Mouse (Mus musculus): Measurements from ENCODE around the gene Lin28b. TPM values are rescaled to one million over a fixed set of nuclear protein-coding genes. Genes with fewer than 3 reads are reported as not detected.
"Not testable (repeated sequence)": the region's sequence is repeated elsewhere in the genome, so short reads cannot be mapped to it uniquely, and the experiment has no call there.

The Lin28b gene
- polyA plus RNA-seq, 1 experiment from 2014 or later, result 15.6 TPM

DNA sequence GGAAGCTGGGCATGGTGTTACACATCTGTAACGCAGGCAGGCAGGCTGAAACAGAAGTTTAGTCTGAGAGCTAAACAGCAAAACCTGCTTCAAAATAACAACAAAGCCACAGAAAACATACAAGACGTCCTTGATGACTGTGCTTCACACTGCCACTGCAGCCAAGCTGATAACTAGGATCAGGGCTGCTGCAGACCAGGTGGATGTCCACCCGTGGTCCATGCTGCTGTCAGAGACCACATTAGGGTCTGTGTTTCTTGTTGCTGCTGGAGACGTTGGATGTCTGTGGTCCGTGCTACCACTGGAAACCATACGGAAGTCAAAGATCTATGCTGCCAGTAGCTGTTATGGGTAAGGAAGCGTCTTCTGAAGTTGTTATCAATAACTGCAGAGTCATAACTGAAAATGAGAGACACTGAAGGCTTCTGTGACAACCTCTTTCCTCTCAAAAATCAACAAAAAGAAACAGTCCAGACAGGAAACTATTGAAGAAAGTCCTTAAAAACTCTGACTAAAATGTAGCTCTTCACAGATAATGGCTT is 86.4 kb downstream of the Lin28b start:
- Histone ChIP-seq H3K4me3 (no peak overlapping the region), H3K36me3 (no peaks in the 10 kb centered on the region), H3K27me3 (no peaks in the 10 kb centered on the region), H3K9ac (replicated peaks) (no peak overlapping the region), H3K27ac (replicated peaks) (no peak overlapping the region), H3K4me2 (replicated peaks) (no peak overlapping the region), H3K9me3 (no peaks in the 10 kb centered on the region), H3K4me1 (no peaks in the 10 kb centered on the region)
- no peak for ATAC-seq (ENCODE audit: low FRiP score, low read depth)
- 88% methylated on average over 7 of the region's 7 CpGs for WGBS

DNA sequence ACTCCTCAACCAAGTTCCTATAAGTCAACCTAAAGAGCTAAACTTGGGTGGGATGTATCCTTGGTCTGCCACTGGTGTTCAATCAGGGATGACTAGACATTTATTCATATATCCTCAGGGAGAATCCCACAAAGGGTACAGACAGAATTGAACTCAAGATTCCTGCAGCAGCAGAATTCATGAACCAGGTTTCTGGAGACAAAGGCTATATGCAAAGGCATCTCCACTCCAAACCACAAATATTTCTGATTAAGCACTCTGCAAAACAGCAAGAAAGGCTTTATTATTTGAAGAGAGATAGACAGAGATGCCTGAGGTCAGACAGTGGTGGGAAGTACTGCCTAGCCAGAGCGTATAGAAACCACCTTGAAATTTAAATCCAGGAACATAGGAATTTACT is 88.0 kb downstream of the Lin28b start:
- WGBS, result 76% methylated on average over 1 of the region's 1 CpGs
- no peaks in the 10 kb centered on the region for H3K36me3 ChIP-seq
- no peak overlapping the region for H3K27ac ChIP-seq (replicated peaks)
- H3K9ac ChIP-seq (replicated peaks), result no peak overlapping the region
- H3K4me3 ChIP-seq, result no peak overlapping the region
- no peak for ATAC-seq (ENCODE audit: low FRiP score, low read depth)
- H3K27me3 ChIP-seq, result no peaks in the 10 kb centered on the region
- no peaks in the 10 kb centered on the region for H3K9me3 ChIP-seq
- no peak overlapping the region for H3K4me2 ChIP-seq (replicated peaks)
- no peaks in the 10 kb centered on the region for H3K4me1 ChIP-seq

DNA sequence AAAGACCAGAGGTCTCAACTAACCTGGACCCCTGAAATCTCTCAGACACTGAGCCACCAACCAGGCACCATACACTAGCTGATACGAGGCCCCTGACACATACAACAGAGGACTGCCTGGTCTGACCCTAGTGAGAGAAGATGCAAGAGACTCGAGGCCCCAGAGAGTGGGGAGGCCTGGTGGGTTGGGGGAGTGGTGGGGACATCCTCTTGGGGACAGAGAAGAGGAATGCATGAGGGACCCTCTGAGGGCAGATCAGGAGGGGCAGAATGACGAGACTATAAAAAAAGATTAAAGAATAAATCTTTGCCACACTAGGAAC is 103.6 kb downstream of the Lin28b start:
- Histone ChIP-seq H3K9me3 (no peaks in the 10 kb centered on the region), H3K4me1 (no peaks in the 10 kb centered on the region), H3K9ac (replicated peaks) (no peak overlapping the region), H3K27ac (replicated peaks) (no peak overlapping the region), H3K27me3 (no peaks in the 10 kb centered on the region), H3K36me3 (peaks cover 7% of the 10 kb centered on the region; the same call in 1 of the 2 replicates), H3K4me3 (no peak overlapping the region), H3K4me2 (replicated peaks) (no peak overlapping the region)
- no peak for ATAC-seq (ENCODE audit: low FRiP score, low read depth)
- WGBS, result 58% methylated on average over 3 of the region's 3 CpGs

DNA sequence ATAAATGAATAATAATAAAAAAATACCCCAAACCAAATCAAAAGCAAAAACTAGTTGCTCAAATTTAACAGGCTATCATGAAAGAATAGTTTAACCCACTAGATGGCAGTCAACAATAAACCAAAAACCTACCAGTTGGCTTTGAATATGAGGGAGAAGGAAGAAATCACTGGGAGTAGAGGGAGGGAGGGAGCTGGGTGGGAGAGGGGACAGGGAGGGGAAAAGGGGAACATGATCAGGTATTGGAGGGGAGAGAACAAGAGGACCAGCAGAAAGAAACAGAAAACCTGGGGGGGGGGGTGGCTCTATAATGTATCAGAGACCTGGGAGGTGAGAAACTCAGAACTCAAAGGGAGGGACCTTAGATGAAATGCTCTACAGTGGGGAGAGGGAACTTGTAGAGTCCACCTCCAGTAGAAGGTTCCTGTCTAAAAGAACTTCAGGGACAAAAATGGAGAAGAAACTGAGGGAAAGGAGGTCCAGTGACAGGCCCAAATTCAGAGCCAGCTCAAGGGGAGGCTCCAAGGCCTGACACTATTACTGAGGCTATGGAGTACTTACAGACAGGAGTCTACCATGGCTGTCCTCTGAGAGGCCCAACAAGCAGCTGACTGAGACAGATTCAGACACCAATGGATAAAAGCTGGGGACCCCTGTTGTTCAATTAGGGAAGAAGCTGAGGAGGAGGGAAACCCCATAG is 104.1 kb downstream of the Lin28b start:
- H3K27me3 ChIP-seq, result no peaks in the 10 kb centered on the region
- H3K27ac ChIP-seq (replicated peaks), result no peak overlapping the region
- peaks cover 7% of the 10 kb centered on the region; the same call in 1 of the 2 replicates for H3K36me3 ChIP-seq
- no peak for ATAC-seq (ENCODE audit: low FRiP score, low read depth)
- H3K9ac ChIP-seq (replicated peaks), result no peak overlapping the region
- H3K4me2 ChIP-seq (replicated peaks), result no peak overlapping the region
- no peak overlapping the region for H3K4me3 ChIP-seq
- no peaks in the 10 kb centered on the region for H3K9me3 ChIP-seq
- H3K4me1 ChIP-seq, result no peaks in the 10 kb centered on the region

DNA sequence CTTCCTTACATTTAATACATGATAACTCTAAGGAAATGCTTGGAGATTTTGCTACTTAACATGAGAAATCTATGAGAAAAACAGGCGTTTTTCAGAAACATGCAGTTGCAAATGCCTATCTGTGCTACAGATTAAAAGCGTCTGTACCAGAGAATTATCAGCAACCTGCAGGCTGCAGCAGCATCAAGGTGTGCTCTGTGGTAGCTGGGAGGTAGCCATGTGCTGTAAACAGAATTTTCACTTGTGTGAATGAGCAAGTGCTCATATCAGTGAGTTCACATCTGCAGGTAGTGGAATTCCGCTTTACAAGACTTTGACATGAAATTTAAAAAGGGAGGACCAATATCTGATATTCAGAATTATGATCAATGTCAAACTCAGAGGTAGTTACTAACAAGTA is 107.9 kb downstream of the Lin28b start:
- no peaks in the 10 kb centered on the region for H3K4me1 ChIP-seq
- H3K36me3 ChIP-seq, result peaks cover 7% of the 10 kb centered on the region; the same call in 1 of the 2 replicates
- no peaks in the 10 kb centered on the region for H3K27me3 ChIP-seq
- H3K9ac ChIP-seq (replicated peaks), result no peak overlapping the region
- H3K9me3 ChIP-seq, result no peaks in the 10 kb centered on the region
- 87% methylated on average over 3 of the region's 3 CpGs for WGBS
- ATAC-seq (ENCODE audit: low FRiP score, low read depth), result no peak
- no peak overlapping the region for H3K4me3 ChIP-seq
- H3K4me2 ChIP-seq (replicated peaks), result no peak overlapping the region
- no peak overlapping the region for H3K27ac ChIP-seq (replicated peaks)

DNA sequence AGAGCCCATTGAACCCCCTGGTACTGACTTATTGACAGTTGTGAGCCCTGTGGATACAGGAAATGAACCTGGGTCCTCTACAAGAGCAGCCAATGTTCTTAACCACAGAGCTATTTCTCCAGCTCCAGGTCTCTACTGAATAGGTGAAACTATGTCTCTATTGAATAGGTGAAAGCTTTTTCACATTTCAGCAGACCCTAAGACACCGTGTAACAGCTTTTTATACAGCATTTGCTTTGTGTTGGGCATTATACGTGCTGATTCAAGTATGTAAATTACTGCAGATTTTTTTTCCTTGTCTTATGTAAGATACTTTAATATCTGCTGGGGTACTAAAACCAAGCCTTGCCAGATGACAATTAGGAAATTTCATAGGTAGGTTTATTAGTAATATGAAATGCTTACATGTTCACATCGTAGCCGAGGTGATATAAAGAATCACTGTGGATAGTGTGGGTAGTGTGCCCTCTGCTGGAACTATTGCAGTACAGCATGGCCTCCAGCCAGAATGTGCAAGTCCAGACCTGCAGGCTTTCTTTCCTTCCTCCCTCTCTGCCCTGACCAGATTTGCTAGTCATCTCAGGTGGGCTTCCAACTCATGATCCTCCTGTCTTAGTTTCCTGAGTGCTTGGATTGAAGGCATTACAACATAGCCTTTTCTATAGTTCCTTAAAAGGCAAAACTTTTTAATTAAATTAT is 113.1 kb downstream of the Lin28b start:
- H3K4me1 ChIP-seq, result no peaks in the 10 kb centered on the region
- H3K36me3 ChIP-seq, result no peaks in the 10 kb centered on the region
- WGBS, result 59% methylated on average over 4 of the region's 4 CpGs
- no peaks in the 10 kb centered on the region for H3K27me3 ChIP-seq
- ATAC-seq (ENCODE audit: low FRiP score, low read depth), result peak; percentile 78
- no peaks in the 10 kb centered on the region for H3K9me3 ChIP-seq
- H3K9ac ChIP-seq (replicated peaks), result no peak overlapping the region
- H3K27ac ChIP-seq (replicated peaks), result no peak overlapping the region
- no peak overlapping the region for H3K4me3 ChIP-seq
- H3K4me2 ChIP-seq (replicated peaks), result no peak overlapping the region

- 85% methylated on average over 2 of the region's 2 CpGs for WGBS
- Histone ChIP-seq H3K36me3 (no peaks in the 10 kb centered on the region), H3K9ac (replicated peaks) (no peak overlapping the region), H3K27ac (replicated peaks) (no peak overlapping the region), H3K27me3 (no peaks in the 10 kb centered on the region), H3K9me3 (no peaks in the 10 kb centered on the region), H3K4me1 (no peaks in the 10 kb centered on the region), H3K4me2 (replicated peaks) (no peak overlapping the region), H3K4me3 (no peak overlapping the region)
- ATAC-seq (ENCODE audit: low FRiP score, low read depth), result no peak
Measured at GRCm38 (mm10) chr10:45370545-45370944, 115.7 kb downstream of the Lin28b start.

GRCm38 (mm10) chr10:45369639-45370038 is 116.6 kb downstream of the Lin28b start:
- ATAC-seq (ENCODE audit: low FRiP score, low read depth), result no peak
- Histone ChIP-seq H3K4me3 (no peak overlapping the region), H3K4me1 (no peaks in the 10 kb centered on the region), H3K9ac (replicated peaks) (no peak overlapping the region), H3K27ac (replicated peaks) (no peak overlapping the region), H3K36me3 (no peaks in the 10 kb centered on the region), H3K9me3 (no peaks in the 10 kb centered on the region), H3K27me3 (no peaks in the 10 kb centered on the region), H3K4me2 (replicated peaks) (no peak overlapping the region)
- 93% methylated on average over 3 of the region's 3 CpGs for WGBS

- Histone ChIP-seq H3K4me3 (no peak overlapping the region), H3K9ac (replicated peaks) (no peak overlapping the region), H3K4me1 (0 out of 2 replicates have a peak, but pooled peaks cover 4% of the 10 kb centered on the region), H3K27ac (replicated peaks) (0 out of 2 replicates have a peak overlapping the region, but pooled peaks have one; percentile 15), H3K4me2 (replicated peaks) (no peak overlapping the region), H3K27me3 (no peaks in the 10 kb centered on the region), H3K9me3 (no peaks in the 10 kb centered on the region), H3K36me3 (no peaks in the 10 kb centered on the region)
- ATAC-seq (ENCODE audit: low FRiP score, low read depth), result 0 out of 2 replicates have a peak, but pooled peaks have one; percentile 19
- WGBS, result 85% methylated on average over 17 of the region's 17 CpGs
Measured at GRCm38 (mm10) chr10:45366987-45367705, 119.0 kb downstream of the Lin28b start.

DNA sequence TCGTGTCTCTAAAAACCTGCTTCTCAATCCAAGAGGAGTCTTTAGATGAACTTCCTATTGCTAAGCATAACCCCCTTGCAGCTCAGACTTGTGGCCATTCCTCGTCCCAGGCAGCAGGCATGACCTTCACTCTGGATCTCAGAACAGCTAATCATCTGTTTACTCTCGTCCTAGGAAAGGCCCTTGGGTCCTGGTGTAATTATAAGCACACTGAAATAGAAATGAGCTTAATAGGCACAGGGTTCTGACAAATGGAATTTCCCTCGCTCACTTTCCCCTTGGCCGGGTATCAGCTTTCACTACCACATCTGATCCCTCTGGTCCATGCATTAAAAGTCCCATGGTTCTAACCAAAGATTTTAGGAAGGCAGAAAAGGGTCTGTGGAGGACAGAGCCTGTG is 122.8 kb downstream of the Lin28b start:
- ATAC-seq (ENCODE audit: low FRiP score, low read depth), result no peak
- Histone ChIP-seq H3K4me2 (replicated peaks) (no peak overlapping the region), H3K36me3 (no peaks in the 10 kb centered on the region), H3K4me1 (0 out of 2 replicates have a peak, but pooled peaks cover 4% of the 10 kb centered on the region), H3K4me3 (no peak overlapping the region), H3K9ac (replicated peaks) (no peak overlapping the region), H3K27me3 (no peaks in the 10 kb centered on the region), H3K9me3 (no peaks in the 10 kb centered on the region), H3K27ac (replicated peaks) (no peak overlapping the region)
- WGBS, result 66% methylated on average over 5 of the region's 5 CpGs

DNA sequence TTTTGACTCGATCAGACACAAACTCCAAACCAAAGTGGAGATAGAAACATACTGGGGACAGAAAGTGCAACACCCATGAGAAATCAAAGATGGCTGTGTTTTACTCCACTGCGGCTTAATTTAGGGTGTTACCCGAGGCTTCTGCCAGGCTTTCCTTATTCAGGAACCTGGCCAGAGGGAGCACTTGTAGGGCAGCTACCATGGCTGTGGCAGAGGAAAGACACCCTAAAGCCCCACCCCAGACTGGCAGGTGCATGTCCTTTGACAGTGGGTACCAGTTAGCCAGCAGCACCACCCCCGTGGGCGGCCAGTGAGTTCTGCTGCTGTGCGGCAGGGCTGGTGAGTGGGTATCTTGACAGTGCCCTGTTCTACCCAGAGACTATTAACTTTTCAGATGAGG is 130.1 kb downstream of the Lin28b start:
- H3K27me3 ChIP-seq, result no peaks in the 10 kb centered on the region
- no peak overlapping the region for H3K4me2 ChIP-seq (replicated peaks)
- 94% methylated on average over 6 of the region's 6 CpGs for WGBS
- H3K27ac ChIP-seq (replicated peaks), result no peak overlapping the region
- H3K4me1 ChIP-seq, result no peaks in the 10 kb centered on the region
- ATAC-seq (ENCODE audit: low FRiP score, low read depth), result no peak
- no peak overlapping the region for H3K9ac ChIP-seq (replicated peaks)
- no peak overlapping the region for H3K4me3 ChIP-seq
- no peaks in the 10 kb centered on the region for H3K9me3 ChIP-seq
- no peaks in the 10 kb centered on the region for H3K36me3 ChIP-seq

GRCm38 (mm10) chr10:45348143-45348542 is 138.1 kb downstream of the Lin28b start:
- ATAC-seq (ENCODE audit: low FRiP score, low read depth); H3K27me3 ChIP-seq; H3K27ac ChIP-seq (replicated peaks); H3K9ac ChIP-seq (replicated peaks); H3K36me3 ChIP-seq; H3K9me3 ChIP-seq; H3K4me3 ChIP-seq; H3K4me1 ChIP-seq; H3K4me2 ChIP-seq (replicated peaks): not testable (repeated sequence)
- 92% methylated on average over 3 of the region's 3 CpGs for WGBS
